Mouse (Mus musculus) cerebellum, adult 11 months (tissue): Measurements from ENCODE around the gene Trpm3.
A peak's percentile ranks its signal among the peaks of the same experiment; 100 is the strongest.

Experiments
- DNase-seq: peaks from one replicate; pipeline ENCODE4 v3.0.0; 2022

Gene Trpm3

DNA sequence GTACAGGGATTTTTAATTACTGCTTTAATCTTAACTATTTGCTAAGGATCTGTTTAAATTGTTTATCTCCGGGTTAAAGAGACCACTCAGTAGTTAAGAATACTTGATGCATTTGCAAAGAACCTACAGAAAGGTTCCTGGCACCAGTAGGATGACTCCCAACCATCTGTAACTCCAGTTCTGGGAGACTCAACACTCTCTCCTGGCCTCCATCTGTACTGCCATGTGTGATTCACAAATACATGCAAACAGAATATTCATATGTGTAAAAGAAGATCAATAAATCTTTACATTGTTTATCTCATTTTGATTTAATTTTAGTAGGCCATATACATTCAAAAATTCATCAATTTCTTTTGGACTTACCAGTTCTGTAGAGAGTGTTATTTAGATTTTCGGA, 731.0 kb downstream of the Trpm3 start:
- no peak for DNase-seq

DNA sequence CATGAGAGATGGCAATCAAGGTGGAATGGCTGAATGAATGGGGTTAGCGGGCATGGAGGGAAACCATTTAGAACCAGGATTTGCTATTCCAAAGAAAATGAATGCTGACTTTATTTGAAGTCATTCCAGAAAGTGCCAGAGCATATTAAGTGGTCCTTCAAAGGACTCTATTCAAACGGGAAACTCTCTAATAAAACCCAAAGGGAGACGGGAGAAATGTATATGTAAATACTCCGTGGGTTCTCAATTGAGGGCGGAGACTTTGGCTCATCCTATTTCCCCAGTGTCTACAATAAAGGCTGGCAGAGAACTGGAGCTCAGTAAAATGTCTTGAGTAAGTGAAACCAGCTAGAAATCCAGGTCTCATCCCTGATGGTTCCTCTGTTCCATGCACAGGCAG, 733.6 kb downstream of the Trpm3 start:
- no peak for DNase-seq

DNA sequence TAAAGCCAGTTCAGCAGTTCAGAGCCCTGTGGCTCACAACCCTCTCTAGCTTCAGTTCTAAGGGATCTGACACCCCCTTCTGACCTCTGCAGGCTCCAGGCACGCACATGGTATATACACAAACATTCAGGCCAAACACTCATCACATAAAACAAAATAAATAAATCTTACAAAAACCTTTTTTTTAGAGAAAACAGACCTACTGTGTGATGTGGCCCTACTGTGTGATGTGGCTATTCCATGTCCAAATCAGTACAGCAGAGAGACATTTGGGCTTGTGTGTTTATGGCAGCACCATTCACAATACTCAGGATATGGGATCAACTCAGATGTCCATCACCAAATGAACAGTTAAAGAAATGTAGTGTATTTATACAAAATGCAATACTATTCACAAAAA, 741.4 kb downstream of the Trpm3 start:
- DNase-seq, result no peak

DNA sequence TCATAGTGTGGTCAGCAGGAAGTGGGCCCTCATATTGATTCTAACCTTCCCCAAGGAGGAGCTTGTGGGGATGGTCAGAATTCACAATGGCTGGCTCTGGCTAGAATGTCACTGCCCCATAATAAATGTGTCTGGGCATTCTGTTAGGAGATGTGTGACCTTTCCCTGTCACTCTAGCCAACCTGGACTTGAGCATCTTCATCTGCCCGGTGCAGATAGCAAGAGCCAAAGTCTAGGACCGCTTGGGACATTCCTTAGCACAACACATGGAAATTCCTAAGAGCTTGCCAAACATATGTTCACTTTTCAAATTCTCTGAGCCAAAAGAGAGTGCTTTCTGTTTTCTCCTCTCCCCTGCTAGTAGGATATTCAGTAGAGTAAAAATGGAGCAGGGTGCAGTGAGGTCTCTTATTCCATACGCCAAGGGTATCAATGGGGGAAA, 743.8 kb downstream of the Trpm3 start:
- peak; percentile 68 for DNase-seq

DNA sequence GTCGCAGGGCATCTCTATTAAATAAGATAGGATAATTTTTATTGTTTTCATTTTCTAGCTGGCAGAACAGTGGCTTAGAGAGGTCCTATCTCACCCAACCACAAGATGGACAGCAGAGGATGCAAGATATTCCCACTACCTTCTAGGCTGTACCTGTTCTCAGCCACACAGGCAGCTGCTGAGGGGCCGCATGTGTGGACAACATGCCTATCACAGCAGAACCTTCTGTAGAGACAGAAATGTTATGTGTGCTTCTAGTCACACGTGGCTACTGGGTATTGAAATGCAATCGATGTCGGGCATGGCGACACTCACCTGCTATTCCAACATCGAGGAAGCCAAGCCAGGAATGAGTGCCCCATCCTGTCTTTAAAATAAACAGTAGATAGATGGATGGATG, 744.3 kb downstream of the Trpm3 start:
- peak; percentile 41 for DNase-seq

DNA sequence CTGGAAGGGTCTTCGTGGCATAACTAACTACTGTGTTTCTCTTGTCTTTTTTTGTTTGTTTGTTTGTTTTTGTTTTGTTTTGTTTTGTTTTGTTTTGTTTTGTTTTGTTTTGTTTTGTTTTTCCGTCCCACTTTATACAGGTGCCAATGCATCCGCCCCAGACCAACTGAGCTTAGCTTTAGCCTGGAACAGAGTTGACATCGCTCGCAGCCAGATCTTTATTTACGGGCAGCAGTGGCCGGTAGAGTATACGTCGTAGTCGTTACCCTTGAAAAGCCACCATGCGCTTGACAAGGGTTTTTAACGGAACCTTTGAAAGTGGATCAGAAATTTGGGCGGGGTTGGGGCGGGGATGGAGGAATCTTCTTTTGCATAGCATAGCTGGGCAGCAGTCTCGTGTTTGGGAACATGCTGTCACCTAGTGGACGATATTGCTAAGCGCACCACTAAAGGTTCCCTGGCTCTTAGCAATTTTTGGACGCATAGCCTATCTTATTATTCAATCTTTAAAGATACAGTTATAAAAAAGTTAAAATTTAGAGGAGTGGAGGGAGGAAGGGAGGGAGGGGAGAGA, 745.0 kb downstream of the Trpm3 start:
- DNase-seq, result peak; percentile 79

DNA sequence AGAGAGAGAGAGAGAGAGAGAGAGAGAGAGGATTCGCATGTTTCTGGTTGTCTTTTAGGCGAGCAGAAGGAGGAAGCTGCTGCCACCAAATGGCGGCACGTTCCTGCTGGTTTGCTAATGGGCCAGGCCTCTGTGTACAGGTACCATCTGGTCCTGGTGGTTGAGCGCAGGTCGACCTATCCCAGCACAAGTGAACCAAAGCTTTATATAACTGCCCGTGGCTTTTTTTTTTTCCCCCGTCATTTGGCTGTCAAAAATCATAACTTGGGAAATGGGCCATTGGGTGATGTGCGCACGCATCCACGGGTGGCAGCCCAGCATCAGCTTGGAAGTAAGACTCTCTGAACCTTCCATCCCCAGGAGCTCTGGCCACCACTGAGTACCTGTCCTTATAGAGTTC, 745.5 kb downstream of the Trpm3 start:
- DNase-seq, result peak; percentile 91

DNA sequence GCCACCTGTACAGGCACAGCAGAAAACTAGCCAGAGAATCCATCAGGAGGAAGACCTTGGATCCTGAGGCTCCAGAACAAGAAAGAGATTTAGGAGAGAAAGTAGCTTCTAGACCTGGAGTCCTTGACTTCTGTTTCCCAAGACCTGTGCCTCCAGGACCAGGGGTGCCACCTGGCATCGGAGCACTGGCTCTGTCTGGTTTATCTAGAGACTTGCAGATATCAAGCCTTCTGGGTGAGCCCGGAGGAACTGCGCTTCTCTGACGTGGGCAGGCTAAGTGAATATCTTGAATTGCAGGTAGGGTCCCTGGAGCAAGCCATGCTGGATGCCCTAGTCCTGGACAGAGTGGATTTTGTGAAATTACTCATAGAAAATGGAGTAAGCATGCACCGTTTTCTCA, 746.2 kb downstream of the Trpm3 start:
- DNase-seq, result peak; percentile 36

DNA sequence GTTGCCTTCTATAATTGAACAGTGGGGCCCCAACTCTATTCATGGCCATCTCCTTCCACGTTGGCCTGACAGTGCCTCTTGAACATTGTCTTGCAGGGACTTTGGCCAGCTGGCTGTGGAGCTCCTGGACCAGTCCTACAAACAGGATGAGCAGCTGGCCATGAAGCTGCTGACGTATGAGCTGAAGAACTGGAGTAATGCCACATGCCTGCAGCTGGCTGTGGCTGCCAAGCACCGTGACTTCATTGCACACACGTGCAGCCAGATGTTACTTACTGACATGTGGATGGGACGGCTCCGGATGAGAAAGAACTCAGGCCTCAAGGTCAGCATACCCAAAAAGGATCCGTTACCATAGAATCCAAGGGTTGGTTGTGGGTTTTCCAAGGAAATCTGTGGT, 763.0 kb downstream of the Trpm3 start:
- no peak for DNase-seq

DNA sequence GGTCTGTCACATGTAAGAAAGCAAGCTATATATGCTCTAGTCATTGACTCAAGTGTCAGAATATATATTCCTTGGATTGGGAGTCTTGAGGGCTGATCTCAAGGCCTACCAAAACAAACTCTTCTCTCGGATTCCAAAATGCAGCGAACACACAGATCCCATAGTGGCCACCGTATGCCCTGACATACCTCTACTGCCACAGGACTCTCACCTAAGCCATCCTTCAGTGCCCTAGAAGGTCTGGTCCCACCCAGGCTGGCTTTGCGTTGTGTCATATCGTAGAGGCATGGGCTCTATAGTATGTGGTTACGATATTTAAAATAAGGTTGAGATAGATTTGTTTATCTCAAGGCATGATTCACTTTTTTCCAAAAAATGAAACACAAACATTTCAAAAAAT, 763.5 kb downstream of the Trpm3 start:
- no peak for DNase-seq

DNA sequence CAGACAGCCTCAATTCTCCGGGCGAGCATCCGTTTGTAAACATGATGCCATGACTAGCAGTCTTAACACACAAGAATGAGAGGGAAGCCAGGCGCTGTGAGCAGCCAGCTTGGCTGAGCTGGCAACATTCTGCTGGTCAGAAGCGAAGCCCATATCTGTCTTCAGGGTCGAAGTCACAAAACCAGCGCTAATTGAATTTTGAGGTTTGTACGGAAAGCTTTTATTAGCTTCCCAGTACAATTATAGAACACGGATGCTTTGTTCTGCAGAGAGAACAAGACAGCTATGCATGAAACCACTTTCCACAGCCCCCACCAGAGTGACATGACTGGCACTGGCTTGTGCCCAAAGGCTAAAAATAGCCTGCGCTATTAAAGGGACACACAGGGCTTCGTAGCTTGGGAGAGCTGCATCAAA, 766.2 kb downstream of the Trpm3 start:
- peak; percentile 73 for DNase-seq

DNA sequence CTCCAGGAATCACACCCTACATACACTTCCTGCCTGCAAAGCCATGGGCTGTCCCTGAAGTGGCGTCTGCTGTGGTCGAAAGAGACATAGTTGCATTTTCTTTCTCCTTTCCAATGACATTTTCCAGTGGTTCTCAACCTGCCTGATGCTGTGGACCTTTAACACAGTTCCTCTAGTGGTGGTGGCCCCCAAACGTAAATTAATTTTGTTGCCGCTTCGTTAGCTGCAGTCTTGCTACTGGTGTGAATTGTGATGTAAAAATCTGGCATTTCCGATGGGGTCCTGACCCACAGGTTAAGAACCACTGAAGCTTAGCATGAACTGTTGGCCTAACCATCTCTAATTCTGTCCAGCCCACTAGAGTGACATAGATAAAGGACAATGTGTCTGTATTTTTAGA, 771.8 kb downstream of the Trpm3 start:
- DNase-seq, result no peak

DNA sequence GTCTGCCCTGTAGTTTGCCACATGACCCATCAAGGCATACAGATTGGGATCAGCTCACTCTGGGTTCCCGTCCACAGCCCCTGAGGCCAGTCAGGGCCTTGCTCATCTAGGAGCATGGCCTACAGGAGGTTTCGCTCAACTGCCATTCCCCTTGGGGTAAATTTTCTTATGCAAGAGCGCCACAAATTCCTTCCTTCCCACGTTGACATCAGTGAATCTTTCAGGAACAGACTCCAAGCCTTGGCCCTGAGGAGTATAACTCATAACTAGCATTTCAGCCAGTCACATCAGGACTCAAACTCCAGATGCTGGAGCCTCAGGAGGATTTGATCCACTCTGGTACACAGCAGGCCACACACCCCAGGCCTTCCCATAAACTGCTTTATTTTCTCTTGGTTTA, 774.1 kb downstream of the Trpm3 start:
- no peak for DNase-seq

DNA sequence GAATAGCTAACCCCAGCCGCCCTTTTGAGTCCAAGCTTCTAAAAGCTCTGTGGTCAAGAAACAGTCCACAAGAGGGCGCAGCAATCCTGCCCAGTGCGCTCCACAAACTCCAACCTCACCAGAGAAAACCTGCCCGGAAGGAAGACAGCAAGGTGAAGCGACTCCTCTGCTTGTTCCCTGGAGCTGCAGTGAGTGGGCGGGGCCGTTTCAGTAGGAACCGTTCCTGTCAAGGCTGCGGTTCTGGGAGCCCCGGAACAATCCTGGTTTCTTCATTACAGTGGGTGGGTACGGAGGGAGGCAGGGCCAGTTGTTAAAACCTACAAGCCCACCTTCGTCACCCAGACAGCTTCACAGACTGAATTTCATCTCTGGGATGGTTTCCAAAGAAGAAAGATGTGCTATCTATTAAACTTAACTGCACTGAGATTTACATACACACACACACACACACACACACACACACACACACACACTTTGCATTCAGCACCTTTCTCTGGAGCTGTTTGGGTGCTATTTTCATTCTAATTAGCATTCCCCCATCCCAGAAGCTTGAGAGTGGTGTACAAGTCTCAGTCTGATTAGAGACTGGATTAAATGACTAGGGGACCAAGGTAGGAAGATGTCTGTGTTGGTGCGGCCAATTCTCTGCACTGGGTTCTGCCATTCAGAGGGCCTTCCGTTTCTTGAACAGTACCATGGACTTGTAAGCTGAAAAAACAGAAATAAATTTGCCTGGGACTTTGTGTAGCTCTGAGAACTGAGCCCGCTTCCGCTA, 777.2 kb downstream of the Trpm3 start:
- DNase-seq, result peak; percentile 90

DNA sequence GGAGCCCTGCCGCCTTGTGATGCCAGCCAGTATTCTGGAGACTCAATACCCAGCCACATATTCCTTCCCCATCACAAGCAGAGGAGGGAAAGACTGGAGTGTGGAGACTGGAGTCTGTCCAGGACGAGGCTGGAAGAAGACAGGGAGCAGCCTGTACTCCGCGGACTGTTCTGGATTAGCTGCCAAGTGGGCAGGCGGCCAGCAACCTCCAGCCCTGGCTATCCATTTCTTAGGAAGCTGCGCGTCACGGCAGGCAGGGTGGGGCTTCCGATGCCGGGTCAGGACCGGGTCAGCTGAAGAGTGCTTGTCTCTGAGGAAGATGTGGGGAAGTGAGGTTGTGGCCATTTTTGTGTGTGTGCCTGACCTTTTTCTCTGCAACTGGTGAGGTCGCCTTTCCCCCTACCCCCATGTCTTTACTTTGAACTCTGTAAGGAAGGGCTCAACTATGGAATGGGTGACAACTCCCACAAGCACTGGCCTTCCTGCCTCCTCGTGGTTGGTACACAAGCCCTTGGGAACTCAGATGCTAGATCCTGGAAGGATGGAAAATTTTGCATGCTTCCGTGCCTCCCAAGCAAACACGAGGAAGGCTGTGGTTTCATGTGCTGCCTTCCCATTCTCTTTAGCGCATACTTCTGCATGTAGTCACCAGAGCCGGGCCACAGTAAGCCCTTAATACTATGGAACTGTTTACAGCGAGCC, 777.9 kb downstream of the Trpm3 start:
- peak; percentile 98 for DNase-seq

DNA sequence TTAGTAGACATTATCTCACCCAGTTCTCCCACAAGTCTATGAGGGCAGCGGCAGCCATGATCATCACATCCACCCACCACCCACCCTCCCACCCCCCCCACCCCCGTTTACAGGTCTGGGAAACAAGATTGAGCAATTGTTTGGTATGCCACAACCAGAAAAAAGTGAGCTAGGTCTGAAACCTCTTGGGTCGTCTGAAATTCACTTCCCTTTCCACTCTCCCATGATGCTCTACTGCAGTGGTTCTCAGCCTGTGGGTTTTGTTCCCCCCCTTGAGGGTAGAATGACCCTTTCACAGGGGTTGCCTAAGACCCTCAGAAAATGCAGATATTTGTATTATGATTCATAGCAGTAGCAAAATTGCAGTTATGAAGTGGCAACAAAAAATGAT, 778.5 kb downstream of the Trpm3 start:
- DNase-seq, result no peak

DNA sequence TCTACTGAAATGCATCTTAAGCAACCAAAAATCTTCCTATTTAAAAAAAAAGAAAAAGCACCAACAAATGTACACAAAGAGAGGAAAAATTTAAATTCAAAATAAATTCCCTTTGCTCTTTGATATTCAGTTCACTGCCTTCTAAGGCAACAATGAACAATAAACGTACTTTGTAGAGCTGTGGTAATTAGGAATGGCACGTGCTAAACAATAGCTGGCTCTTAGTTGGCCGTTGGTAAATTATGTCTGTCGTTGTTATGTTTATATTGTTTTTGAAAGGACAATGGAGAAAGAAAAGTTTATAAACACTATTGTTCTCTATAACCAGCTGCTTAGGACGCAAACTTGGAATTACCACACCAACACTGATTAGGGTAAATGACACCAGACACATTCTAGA, 782.1 kb downstream of the Trpm3 start:
- no peak for DNase-seq

DNA sequence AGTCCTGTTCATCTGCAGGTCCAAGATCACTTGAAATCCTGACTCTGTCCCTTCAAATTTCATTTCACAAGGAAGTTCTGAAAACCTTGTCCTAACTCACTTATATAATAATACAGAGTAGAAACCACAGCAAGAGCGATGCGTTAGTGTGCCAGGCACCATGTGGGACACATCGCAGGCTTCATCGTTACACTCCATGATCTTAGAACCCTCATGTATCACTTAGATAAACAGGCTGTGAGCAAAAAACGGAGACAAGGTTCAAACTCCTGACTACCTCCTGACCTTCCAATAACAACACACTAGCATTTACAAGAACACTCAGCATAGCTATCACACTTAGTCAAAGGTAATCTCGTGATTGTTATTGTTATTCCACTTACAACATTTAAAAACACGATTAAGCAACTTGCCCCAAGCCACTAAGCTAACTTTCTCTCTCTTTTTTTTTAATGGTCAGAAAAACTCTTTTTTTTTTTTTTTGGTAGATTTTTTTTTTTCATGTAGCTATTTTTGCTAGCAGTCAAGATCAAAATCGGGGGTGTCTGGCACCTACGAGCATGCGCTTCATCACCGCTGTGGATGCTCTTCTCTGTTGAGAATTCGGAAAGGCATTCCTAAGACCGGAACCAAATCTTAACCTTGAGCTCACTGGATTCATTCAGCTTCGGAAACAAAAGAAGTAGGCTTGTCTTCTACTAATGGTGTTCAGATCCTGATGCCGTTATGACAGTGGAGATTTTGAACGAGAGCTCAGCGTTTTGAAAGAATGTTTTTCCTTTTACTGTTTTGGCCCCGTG, 784.2 kb downstream of the Trpm3 start:
- DNase-seq, result no peak

DNA sequence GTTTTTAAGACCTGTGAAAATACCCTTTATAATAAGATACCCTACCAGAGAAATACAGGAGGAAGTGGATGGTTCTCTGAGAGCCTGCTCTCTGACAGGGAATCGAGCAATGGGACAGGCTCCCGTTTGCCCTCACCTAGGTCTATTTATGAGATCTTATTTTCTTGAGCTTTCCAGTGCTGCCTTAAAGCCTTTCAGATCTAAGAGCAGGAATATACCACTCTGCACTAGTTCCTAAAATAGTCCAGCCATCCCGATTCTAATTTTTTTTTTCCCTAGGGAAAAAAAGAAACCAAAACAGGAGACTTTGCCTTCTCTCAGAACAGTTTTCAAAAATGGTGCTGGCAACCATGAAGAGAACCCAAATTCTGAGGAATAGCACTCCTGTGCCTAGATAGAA, 786.4 kb downstream of the Trpm3 start:
- DNase-seq, result no peak

DNA sequence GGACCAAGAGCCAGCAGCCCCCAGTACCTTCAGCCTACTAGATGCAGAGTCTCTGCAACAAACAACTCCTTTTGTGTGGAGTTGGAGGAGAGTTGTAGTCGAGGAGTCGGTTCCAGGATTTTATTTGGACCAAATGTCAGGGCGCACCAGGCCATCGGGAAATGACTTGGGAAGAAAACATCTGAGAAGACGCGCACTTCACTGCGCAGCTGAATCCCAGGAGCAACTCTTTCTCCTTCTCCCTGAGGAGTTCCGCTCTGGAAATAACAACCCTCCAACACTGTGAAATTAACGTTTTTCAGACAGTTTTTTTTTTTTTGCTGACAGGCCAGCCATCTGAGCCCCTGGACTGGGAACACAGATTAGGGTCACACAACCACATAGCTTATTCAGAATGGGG, 787.9 kb downstream of the Trpm3 start:
- DNase-seq, result no peak

DNA sequence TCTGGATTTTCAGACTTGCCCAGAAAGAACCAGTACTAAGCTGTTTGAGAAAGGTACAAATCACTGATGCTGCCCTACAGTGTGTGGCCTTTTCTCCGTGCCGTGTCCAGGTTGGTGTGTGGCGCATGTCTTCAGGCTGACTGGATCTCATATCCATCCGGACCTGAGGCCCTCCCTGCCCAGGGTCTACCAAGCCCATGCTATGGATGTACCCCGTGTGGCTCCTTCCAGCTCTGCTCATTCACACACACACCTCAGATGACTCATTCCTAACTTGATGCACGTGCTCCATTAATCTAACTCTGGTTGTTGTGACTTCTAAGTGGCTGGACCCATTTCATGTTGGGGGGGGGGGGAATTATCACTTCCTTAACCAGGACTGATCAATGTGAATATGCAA, 789.5 kb downstream of the Trpm3 start:
- DNase-seq, result no peak

DNA sequence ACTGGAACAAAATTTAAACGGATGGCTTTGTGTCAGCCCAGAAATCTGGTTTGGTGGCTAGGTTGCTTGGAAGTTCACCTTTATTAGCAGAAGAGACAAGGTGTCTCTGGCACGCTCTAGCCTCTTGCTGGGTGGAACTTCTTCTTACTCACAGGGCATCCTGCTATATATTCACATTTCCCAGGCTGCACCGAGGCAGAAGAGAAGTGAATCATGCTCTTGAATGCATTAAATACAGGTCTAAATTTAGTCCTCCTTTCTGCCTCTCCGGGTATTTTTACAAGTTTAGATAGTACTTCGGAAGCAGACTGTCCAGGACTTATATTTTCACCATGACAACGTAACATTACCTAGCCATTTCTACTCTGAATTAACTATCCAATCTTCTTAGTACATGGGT, 790.9 kb downstream of the Trpm3 start:
- DNase-seq, result no peak

DNA sequence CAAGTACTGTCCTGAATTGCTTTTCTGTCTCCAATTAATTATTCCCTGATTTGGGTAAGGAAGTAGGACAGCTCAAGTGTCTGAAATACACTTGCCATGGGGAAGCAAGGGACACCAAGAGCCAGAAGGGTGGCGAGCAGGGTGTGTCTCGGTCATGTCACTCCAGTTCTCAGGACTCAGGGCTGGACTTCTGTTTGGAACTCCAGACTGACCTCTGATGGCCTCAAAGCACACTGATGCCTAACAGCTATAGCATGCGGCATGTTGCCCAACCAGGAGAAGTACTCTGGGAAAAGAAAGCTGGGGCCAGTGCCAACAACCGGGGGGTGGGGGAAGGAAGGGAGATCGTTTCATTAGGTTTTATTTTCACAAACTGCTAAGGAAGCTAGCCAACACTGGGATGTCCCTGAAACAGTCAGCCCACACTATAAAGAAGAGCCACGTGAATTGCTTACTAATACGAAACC, 791.6 kb downstream of the Trpm3 start:
- peak; percentile 46 for DNase-seq
